Mouse (Mus musculus): Measurements from ENCODE around the gene Haao.

- TF ChIP-seq CTCF (IDR thresholded peaks at IDR 0.05; ENCODE audit: low read depth, low read length), result no peak
- TF ChIP-seq POLR2A (IDR thresholded peaks at IDR 0.05; ENCODE audit: extremely low read depth, insufficient read depth, low read length), result no peak
Observed at GRCm38 (mm10) chr17:83885021-83885582, 37.3 kb upstream of the Haao start.
